Mouse (Mus musculus) T-helper 2 cell (primary cell): ENCODE results near the gene Kctd6.

Experiments used
- in situ Hi-C: fragments of 300-600 bp; cut with MboI, MseI; formaldehyde crosslinking; loops from one replicate; pipeline ENCODE4 v1.15.1; 2025; ENCODE audit warnings: high pct_unique_total_duplicates

Gene Kctd6

DNA sequence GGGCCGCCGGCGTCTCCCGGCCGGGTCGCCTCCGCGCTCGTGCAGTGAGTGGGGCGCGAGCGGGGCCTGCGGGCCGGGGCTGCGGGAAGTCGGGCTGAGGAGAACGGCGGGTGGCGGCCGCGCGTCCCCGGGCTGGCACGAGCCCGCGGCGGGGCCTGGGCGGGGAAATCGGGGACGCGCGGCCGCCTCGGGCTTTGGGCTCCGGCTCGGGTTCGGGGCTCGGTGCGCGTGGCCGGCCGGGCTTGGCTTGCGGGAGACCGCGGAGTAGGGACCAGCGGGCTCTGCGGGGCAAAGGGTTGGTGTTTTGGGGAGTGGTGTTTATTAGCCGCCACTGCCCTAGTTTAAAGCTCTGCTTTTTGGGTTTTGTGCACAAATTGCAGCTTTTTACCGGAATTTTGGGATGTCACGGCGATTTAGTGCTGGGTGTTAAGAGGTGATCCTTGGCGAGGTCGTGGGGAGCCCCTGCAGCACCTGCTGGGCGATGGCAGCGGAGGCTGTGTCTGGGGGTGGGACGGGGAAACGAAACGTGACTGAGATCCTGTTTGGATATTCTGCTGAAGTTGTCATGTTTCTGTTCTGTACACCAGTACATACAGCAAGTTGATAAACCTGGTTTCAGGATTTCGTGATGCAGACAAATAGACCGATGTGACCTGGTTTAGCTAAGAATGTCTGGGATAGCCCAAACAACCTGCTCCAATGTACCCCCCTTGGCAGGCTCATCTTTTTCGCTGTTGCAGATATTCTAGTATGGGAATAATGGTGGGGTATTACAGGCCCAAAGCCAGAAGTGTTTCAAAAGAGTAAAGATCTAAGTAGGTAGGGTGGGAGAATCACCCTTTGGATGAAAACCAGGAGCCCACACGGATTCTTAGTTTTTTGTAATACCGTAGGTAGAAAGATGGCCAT is 613 bp downstream of the Kctd6 start:
- in situ Hi-C loops, result no loop called here

- in situ Hi-C loops, result no loop called here
Observed at GRCm38 (mm10) chr14:8215208-8215778, 1.4 kb downstream of the Kctd6 start.

DNA sequence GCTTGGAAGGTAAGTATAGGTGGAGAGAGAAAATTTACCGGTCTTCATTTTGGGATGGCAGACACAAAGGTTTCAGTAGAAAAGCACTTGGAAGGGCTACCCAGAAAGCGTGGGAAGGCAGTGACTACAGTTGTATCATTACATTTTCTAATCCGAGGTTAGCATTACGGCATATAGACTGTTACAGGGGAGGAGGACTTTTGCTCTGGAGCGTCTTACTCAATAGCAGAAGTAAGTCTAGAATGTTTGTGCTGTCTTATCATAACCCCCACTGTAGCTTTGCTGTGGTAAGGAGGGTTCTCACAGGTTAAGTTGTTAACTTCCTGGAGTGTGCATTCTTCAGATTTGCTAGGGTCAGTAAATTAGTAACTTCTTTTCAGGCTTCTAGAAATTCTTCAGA is 2.2 kb downstream of the Kctd6 start:
- in situ Hi-C loops, result no loop called here

DNA sequence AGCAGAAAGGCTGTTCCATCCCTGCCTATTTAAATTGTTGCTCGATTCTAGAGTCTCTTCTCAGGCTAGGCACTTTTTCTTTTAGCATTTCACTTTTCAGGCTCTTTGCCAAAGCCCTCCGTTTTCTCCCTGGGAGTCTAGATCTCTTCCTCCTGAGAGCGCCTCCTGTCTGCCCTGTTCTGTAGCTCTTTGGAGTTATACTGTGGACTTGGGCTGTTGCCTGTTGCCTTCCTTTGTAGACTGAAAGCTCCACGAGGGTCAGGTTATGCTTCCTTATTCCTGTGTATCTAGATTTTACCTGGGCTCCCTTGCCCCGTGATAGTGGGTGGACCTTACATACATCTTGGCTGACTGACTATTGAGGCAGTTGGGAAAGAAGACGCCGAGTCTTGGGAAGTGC is 4.3 kb downstream of the Kctd6 start:
- in situ Hi-C loops, result no loop called here

DNA sequence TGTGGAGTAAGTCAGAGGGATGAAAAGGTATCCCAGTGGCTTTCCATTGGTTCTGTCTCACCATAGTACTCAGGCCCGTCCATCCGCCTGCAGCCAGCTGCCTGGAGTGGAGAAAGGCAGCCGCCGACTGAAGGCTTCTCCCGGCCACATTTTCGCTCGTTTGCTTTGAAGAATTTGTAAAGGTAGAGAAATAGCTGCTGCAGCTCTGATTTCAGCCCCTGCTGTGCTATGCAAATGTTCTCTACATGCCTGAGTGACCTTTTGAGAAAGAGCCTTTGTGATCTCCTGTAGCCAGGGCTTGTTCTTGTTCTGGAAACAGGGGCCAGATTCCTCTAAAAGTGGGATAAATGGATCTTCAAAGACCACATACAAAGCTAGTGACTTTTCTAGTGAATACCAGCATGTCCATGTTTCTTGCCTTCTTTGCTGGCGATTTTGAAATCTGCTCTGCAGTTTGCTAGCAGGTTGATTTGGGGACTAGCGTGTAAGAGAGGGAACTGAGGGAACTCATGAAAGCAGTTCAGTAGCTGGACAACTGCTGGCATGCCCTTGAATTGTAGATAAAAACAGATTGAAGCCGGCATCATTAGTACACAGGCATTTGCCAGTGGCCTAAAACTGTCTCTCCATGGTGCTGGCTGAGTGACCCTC is 4.9 kb downstream of the Kctd6 start:
- in situ Hi-C loops, result no loop called here

DNA sequence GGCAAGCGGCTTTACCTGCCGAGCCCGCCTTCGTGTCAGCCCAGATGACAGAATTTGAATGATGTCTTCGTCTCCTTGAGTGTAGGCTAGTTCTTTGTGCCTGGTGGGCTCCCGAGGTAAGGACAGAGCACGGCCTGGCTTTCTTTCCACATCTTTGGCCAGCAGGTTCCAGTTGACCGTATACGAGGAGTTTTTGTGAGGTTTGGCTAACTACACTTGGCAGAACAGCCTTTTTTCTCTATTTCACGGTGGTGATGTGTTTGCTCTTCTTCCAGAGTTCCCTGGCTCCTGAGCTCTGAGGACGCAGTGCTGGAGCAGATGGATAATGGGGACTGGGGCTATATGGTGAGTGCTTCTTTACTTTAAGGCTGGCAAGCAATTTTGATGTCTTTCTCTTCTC is 5.9 kb downstream of the Kctd6 start:
- in situ Hi-C loops, result no loop called here

GRCm38 (mm10) chr14:8220306-8220705 is 6.4 kb downstream of the Kctd6 start:
- in situ Hi-C loops, result no loop called here

DNA sequence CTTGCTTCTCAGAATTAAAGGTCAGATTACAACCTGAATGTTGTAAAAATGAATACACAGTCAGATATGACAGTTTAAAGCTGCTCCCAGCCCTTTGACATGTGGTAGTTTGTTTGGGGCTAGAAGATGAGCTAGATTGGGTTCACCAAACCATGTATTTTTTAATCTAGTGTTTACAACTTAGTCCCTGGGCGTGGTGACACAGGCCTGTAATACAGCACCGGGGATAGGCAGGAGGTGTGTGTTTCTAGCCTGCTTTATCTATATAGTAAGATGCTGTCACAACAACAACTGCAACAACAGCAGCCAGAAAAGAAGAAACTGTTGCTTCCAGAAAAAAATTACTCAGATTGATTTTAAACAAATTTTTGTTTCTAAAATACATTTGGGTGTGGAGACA is 7.0 kb downstream of the Kctd6 start:
- in situ Hi-C loops, result no loop called here

- in situ Hi-C loops, result no loop called here
Observed at GRCm38 (mm10) chr14:8222561-8222960, 8.6 kb downstream of the Kctd6 start.

- in situ Hi-C loops, result no loop called here
Observed at GRCm38 (mm10) chr14:8223506-8224293, 9.8 kb downstream of the Kctd6 start.

DNA sequence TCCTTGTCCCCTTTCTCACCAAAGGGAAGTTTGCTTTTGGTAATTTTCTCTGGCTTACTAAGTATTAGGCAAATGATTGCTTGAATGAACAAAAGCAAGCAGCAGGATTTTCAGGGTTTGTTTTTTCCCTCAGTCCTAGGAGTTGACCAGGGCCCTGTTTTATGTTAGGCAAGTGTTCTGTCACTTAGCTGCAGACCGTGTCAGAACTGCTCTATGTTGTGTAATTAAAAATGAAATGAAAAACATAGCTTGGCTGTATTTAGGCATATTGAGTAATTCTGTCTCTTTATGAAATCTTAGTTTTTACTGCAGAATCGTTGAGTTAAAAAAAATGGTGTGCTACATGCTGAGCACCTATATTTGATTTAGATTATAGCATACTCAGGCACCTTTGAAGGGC is 10.9 kb downstream of the Kctd6 start:
- in situ Hi-C loops, result no loop called here

- in situ Hi-C loops, result no loop called here
Observed at GRCm38 (mm10) chr14:8229367-8230019, 15.6 kb downstream of the Kctd6 start.

GRCm38 (mm10) chr14:8232155-8232910 is 18.4 kb downstream of the Kctd6 start:
- in situ Hi-C loops, result no loop called here

DNA sequence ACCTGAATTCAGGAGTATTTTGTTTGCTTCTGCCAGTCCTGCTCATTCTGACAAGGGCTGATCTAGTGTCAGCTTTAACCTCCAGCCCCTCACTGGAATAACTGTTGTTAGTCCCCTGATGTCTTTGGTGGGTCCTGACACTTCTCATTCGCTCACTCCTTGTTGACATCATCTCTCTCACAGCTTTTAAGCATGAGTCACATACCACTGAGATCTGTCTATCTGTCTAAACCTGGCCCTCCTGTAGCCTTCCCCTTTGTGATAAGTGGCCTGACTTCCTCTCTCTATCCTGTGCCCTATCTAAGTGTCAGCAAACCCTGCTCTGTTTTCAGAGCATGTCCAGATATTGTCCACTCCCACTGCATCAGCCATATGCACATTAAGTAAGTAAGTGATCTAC is 19.3 kb downstream of the Kctd6 start:
- in situ Hi-C loops, result no loop called here

- in situ Hi-C loops, result no loop called here
Observed at GRCm38 (mm10) chr14:8241816-8242215, 27.9 kb downstream of the Kctd6 start.

DNA sequence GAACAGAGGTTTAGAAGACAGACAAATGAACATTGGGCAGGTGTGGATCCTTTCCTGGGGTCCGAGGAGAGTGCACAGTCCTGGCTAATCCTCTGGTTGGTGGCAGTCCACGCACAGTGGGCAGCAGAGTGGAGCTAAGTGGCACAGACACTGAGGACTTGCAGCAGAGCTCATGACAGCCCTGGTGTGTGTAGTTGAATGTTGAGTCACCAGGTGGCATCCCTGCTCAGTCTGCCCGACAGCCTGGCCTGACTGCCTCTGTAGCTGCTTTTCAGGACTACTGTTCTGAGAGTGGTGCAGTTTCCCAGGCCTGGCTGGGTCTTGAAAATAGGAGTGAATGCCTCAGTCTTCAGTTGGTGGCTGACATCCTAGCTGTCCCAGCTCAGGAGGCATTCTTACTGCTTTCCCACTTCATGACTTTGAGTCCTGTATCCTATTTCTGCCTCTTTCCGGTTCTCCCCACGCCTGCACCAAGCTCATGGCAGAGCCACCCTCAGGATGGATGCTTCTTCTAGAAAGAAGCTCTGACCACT is 28.5 kb downstream of the Kctd6 start:
- in situ Hi-C loops, result no loop called here

DNA sequence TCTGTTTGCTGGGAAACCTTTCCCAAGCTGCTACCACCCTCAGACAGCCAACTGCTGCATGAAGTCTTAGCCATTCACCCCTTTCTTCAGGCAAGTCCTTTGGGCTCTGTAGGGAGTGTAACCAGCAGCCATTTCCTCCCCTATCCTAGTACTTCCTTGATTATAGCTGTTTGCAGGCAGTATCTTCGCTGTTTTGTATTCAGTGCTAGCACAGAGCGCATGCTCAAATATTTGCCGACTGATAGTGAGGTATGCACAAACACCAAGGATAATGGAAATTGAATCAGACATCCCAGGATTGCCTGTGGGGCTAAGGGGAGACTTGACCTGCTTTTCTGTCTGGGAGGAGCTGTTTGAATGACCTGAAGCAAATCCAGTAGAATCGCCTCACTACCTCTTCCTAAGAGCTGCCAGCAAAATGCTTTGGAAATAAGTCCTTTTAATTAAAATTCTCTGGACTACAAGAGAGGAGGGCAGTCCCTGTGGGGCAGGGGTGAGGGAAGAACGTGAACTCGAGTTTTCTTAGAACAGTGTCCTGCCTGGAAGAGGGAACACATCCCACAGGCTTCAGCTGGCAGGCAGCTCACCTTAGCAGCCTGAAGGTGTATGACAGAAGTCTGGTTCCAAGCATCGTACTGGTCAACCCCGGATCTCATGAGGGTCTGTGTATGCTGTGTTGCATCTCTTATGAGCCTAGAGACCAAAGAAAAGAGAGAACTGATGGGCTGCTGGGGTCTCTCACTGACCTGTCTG is 29.4 kb downstream of the Kctd6 start:
- in situ Hi-C loops, result no loop called here

DNA sequence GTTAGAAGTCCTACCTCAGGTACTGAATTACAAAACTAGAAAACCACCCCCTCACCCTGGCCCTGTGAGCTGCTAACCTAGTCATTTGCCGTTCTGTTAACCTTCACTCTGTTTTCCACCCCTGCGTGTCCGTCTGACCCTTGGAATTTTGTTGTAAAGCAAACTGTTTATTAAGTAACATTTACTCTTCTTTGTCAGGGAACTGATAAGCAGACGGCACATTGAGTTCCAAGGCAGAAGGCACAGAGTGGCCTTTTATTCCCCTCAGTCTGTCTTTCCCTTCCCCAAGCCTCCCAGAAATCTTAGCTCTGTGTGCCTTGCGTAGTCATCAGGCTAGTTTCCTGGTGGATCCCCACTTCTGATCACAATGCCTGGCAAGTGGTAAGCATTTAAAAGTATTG is 30.3 kb downstream of the Kctd6 start:
- in situ Hi-C loops, result no loop called here

GRCm38 (mm10) chr14:8246878-8247277 is 32.9 kb downstream of the Kctd6 start:
- in situ Hi-C loops, result no loop called here

DNA sequence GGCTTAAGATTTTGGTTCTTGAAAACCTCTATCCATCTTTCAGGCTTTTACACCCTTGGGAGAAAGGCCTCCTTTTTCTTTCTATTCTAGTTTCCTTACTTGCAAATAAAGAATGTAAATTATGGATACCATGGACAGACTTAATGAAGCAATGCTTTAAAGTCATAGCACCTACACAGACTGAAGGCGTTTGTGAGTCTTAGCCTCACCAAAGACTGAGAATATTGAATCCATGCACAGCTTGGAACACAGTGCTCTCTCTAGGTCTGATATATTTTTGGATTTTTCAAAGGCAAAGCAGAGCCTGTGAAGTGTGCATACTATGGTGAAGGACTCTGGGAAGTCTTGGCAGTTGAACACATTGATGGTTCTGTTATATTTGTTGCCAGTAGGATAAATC is 35.3 kb downstream of the Kctd6 start:
- in situ Hi-C loops, result no loop called here
